Mouse (Mus musculus) MEL (cell line): Measurements from ENCODE around the gene Snx12. TPM values are rescaled to one million over a fixed set of nuclear protein-coding genes. Genes with fewer than 3 reads are reported as not detected.

ENCODE experiments used
- DNase-seq: peaks from one replicate; pipeline ENCODE4 v3.0.0; 2011; ENCODE audit warnings: low read depth, low spot score
- H3K27ac ChIP-seq: 2 replicates; pipeline ENCODE4 v1.5.1; 2012; ENCODE audit warnings: low read depth, mild to moderate bottlenecking, control low read depth, low read length, moderate library complexity; ENCODE audit not compliant: control insufficient read depth
- H3K27me3 ChIP-seq, 2 experiments: fragments of 150-350 bp in 1 of 2; sonication (generic) in 1 of 2; 2 replicates each; pipeline ENCODE4 v1.6.1; 2012; ENCODE audit warnings: low read length in 2 of 2, mild to moderate bottlenecking in 2 of 2, improper control_type of control experiment in 1 of 2, moderate library complexity in 1 of 2; ENCODE audit not compliant: insufficient read depth in 2 of 2, control insufficient read depth in 1 of 2
- H3K36me3 ChIP-seq, 2 experiments: 2 replicates each; pipeline ENCODE4 v1.6.1; 2012 to 2014; ENCODE audit warnings: low read length in 2 of 2, improper control_type of control experiment in 1 of 2, inconsistent platforms in 1 of 2, mild to moderate bottlenecking in 1 of 2; ENCODE audit not compliant: insufficient read depth in 2 of 2, control insufficient read depth in 1 of 2
- H3K4me1 ChIP-seq, 2 experiments: fragments of 150-350 bp in 1 of 2; sonication (generic) in 1 of 2; 2 replicates each; pipeline ENCODE4 v1.6.1; 2012; ENCODE audit warnings: low read length in 2 of 2, improper control_type of control experiment in 1 of 2, mild to moderate bottlenecking in 1 of 2; ENCODE audit not compliant: insufficient read depth in 2 of 2, control insufficient read depth in 1 of 2
- H3K4me3 ChIP-seq, 2 experiments: fragments of 150-350 bp in 1 of 2; sonication (generic) in 1 of 2; 2 replicates each; pipeline ENCODE4 v1.5.1; 2012; ENCODE audit warnings: low read depth in 2 of 2, low read length in 2 of 2, mild to moderate bottlenecking in 2 of 2, moderate library complexity in 2 of 2, control low read depth in 1 of 2, improper control_type of control experiment in 1 of 2; ENCODE audit not compliant: control insufficient read depth in 1 of 2, insufficient read depth in 1 of 2
- H3K79me2 ChIP-seq: 2 replicates; pipeline ENCODE4 v1.6.1; 2012; ENCODE audit warnings: mild to moderate bottlenecking, low read length, moderate library complexity; ENCODE audit not compliant: control insufficient read depth, poor library complexity, insufficient read depth
- H3K9ac ChIP-seq: 2 replicates; pipeline ENCODE4 v1.6.1; 2012; ENCODE audit warnings: low read depth, mild to moderate bottlenecking, control low read depth, low read length, moderate library complexity; ENCODE audit not compliant: control insufficient read depth, poor library complexity, severe bottlenecking
- H3K9me3 ChIP-seq: fragments of 150-350 bp; sonication (generic); replicated peaks from 2 replicates; pipeline ENCODE4 v1.6.1; 2012; ENCODE audit warnings: mild to moderate bottlenecking, low read length, improper control_type of control experiment, moderate library complexity; ENCODE audit not compliant: insufficient read depth
- BHLHE40 ChIP-seq: IDR thresholded peaks from 2 replicates; pipeline ENCODE4 v1.6.1; 2012; ENCODE audit warnings: low read depth, mild to moderate bottlenecking, inconsistent platforms, low read length, improper control_type of control experiment, borderline replicate concordance
- CHD1 ChIP-seq: IDR thresholded peaks from 2 replicates; pipeline ENCODE4 v1.6.1; 2012; ENCODE audit warnings: low read depth, mild to moderate bottlenecking, inconsistent platforms, low read length, improper control_type of control experiment
- CHD2 ChIP-seq: IDR thresholded peaks from 2 replicates; pipeline ENCODE4 v1.6.1; 2011; ENCODE audit warnings: low read length, improper control_type of control experiment
- CTCF ChIP-seq, 3 experiments: IDR thresholded peaks in 2 of 3; conservative IDR thresholded peaks in 1 of 3; 2 replicates each; pipeline ENCODE4 v1.5.1; 2011 to 2012; ENCODE audit warnings: low read length in 3 of 3, low read depth in 2 of 3, mild to moderate bottlenecking in 2 of 3, improper control_type of control experiment in 1 of 3, inconsistent platforms in 1 of 3, mixed read lengths in 1 of 3, moderate library complexity in 1 of 3; ENCODE audit not compliant: control insufficient read depth in 1 of 3, insufficient read depth in 1 of 3, poor library complexity in 1 of 3, severe bottlenecking in 1 of 3
- ELF1 ChIP-seq: IDR thresholded peaks from 2 replicates; pipeline ENCODE4 v1.6.1; 2014; ENCODE audit warnings: low read depth, mild to moderate bottlenecking, inconsistent platforms, low read length, improper control_type of control experiment, moderate library complexity
- EP300 ChIP-seq, 2 experiments: IDR thresholded peaks; 2 replicates each; pipeline ENCODE4 v1.6.1; 2011; ENCODE audit warnings: improper control_type of control experiment in 2 of 2, low read length in 2 of 2, low read depth in 1 of 2, mild to moderate bottlenecking in 1 of 2
- ETS1 ChIP-seq: IDR thresholded peaks from 2 replicates; pipeline ENCODE4 v1.6.1; 2012; ENCODE audit warnings: low read depth, mild to moderate bottlenecking, inconsistent platforms, low read length, improper control_type of control experiment, moderate library complexity
- GABPA ChIP-seq: IDR thresholded peaks from 2 replicates; pipeline ENCODE4 v1.6.1; 2012; ENCODE audit warnings: low read depth, mild to moderate bottlenecking, inconsistent platforms, low read length, improper control_type of control experiment, moderate library complexity
- HCFC1 ChIP-seq: IDR thresholded peaks from 2 replicates; pipeline ENCODE4 v1.6.1; 2012; ENCODE audit warnings: low read depth, mild to moderate bottlenecking, inconsistent platforms, low read length, improper control_type of control experiment, moderate library complexity
- KAT2A ChIP-seq: conservative IDR thresholded peaks from 2 replicates; pipeline ENCODE4 v1.6.1; 2012; ENCODE audit warnings: low read depth, low read length, improper control_type of control experiment, inconsistent platforms
- MAX ChIP-seq: IDR thresholded peaks from 2 replicates; pipeline ENCODE4 v1.6.1; 2011; ENCODE audit warnings: low read length, improper control_type of control experiment
- MEF2A ChIP-seq: IDR thresholded peaks from 2 replicates; pipeline ENCODE4 v1.6.1; 2014; ENCODE audit warnings: low read depth, mild to moderate bottlenecking, inconsistent platforms, low read length, improper control_type of control experiment; ENCODE audit not compliant: poor library complexity, insufficient replicate concordance, severe bottlenecking; ENCODE audit errors: extremely low read depth
- MXI1 ChIP-seq: IDR thresholded peaks from 2 replicates; pipeline ENCODE4 v1.6.1; 2011; ENCODE audit warnings: mild to moderate bottlenecking, low read depth, low read length, improper control_type of control experiment
- NELFE ChIP-seq: IDR thresholded peaks from 2 replicates; pipeline ENCODE4 v1.6.1; 2011; ENCODE audit warnings: low read depth, low read length, improper control_type of control experiment
- NRF1 ChIP-seq: IDR thresholded peaks from 2 replicates; pipeline ENCODE4 v1.6.1; 2014; ENCODE audit warnings: low read depth, mild to moderate bottlenecking, inconsistent platforms, low read length, improper control_type of control experiment, moderate library complexity; ENCODE audit not compliant: poor library complexity, insufficient read depth, severe bottlenecking
- POLR2A ChIP-seq, 2 experiments: IDR thresholded peaks; 2 replicates each; pipeline ENCODE4 v1.6.1; 2011 to 2012; ENCODE audit warnings: low read length in 2 of 2, mild to moderate bottlenecking in 2 of 2, control low read depth in 1 of 2, improper control_type of control experiment in 1 of 2, low read depth in 1 of 2, moderate library complexity in 1 of 2; ENCODE audit not compliant: control insufficient read depth in 1 of 2, insufficient read depth in 1 of 2, poor library complexity in 1 of 2
- RCOR1 ChIP-seq: IDR thresholded peaks from 2 replicates; pipeline ENCODE4 v1.6.1; 2012; ENCODE audit warnings: low read depth, mild to moderate bottlenecking, inconsistent platforms, low read length, improper control_type of control experiment
- SIN3A ChIP-seq: IDR thresholded peaks from 2 replicates; pipeline ENCODE4 v1.6.1; 2012; ENCODE audit warnings: low read length, improper control_type of control experiment, inconsistent platforms
- TBP ChIP-seq: IDR thresholded peaks from 2 replicates; pipeline ENCODE4 v1.8.0; 2011; ENCODE audit warnings: low read depth, low read length, improper control_type of control experiment
- USF1 ChIP-seq: IDR thresholded peaks from 2 replicates; pipeline ENCODE4 v1.6.1; 2014; ENCODE audit warnings: low read depth, mild to moderate bottlenecking, inconsistent platforms, low read length, improper control_type of control experiment, moderate library complexity
- USF2 ChIP-seq, 2 experiments: IDR thresholded peaks; 2 replicates each; pipeline ENCODE4 v1.6.1; 2011 to 2012; ENCODE audit warnings: improper control_type of control experiment in 2 of 2, low read length in 2 of 2, borderline replicate concordance in 1 of 2, inconsistent platforms in 1 of 2, low read depth in 1 of 2, mild to moderate bottlenecking in 1 of 2; ENCODE audit not compliant: insufficient read depth in 1 of 2
- ZMIZ1 ChIP-seq: IDR thresholded peaks from 2 replicates; pipeline ENCODE4 v1.6.1; 2012; ENCODE audit warnings: low read depth, mild to moderate bottlenecking, inconsistent platforms, low read length, improper control_type of control experiment, moderate library complexity
- polyA plus RNA-seq, 2 experiments: library from polyadenylated mRNA; stranded (reverse) in 1 of 2; unstranded in 1 of 2; fragments of >175 nt in 1 of 2; fragments of >200 nt in 1 of 2; gene quantifications; 2 replicates each; pipeline versions ENCODE4 v1.2.1 to v1.2.4; 2012; ENCODE audit warnings: low replicate concordance in 2 of 2, low read depth in 1 of 2; ENCODE audit not compliant: insufficient read length in 2 of 2, insufficient read depth in 1 of 2, missing spikeins in 1 of 2
- total RNA-seq: library from RNA; depleted of rRNA; stranded (reverse); fragments of 300-350 nt; gene quantifications from 2 replicates; pipeline ENCODE4 v1.2.3, GENCODE M21; 2012

Gene Snx12
- total and polyA plus RNA-seq, 3 experiments = 22.7 to 32.5 TPM; not detected in 1

- Histone ChIP-seq H3K4me3 (no peak overlapping the region), H3K27ac (no peak overlapping the region), H3K79me2 (no peaks in the 10 kb centered on the region; the same call in none of the 2 replicates), H3K4me1 (peaks cover 0 to 19% of the 10 kb centered on the region in 2 experiments; a peak in 2 of 4 replicates), H3K9me3 (no peaks in the 10 kb centered on the region), H3K27me3 (no peaks in the 10 kb centered on the region), H3K9ac (no peak overlapping the region), H3K36me3 (peaks cover 0 to 13% of the 10 kb centered on the region in 2 experiments; a peak in 2 of 4 replicates)
- no peak for DNase-seq
- TF ChIP-seq CTCF (IDR thresholded peaks at IDR 0.05 in 2 of 3, conservative IDR thresholded peaks at IDR 0.05 in 1 of 3; ENCODE audit: control insufficient read depth in 1 of 3, insufficient read depth in 1 of 3, low read depth in 2 of 3, low read length in 3 of 3, poor library complexity in 1 of 3, severe bottlenecking in 1 of 3) = peak in 2 of 3 experiments; percentile 12 to 42; a peak in 3 of 6 replicates
- no peak for TF ChIP-seq MEF2A
These were observed 34.2 kb upstream of the Snx12 start for GRCm38 (mm10) chrX:101256603-101257002.

GRCm38 (mm10) chrX:101254740-101255139, 32.4 kb upstream of the Snx12 start:
- Histone ChIP-seq H3K27me3 (no peaks in the 10 kb centered on the region), H3K9me3 (no peaks in the 10 kb centered on the region), H3K36me3 (no peaks in the 10 kb centered on the region; a peak in 1 of 4 replicates), H3K27ac (peak overlapping the region; percentile 75), H3K79me2 (no peaks in the 10 kb centered on the region; the same call in none of the 2 replicates), H3K4me3 (peak overlapping the region; percentile 91 to 94), H3K4me1 (peaks cover 0 to 9% of the 10 kb centered on the region in 2 experiments; a peak in 1 of 4 replicates), H3K9ac (peak overlapping the region; percentile 79)
- DNase-seq = no peak
- TF ChIP-seq RCOR1 = no peak
- no peak for TF ChIP-seq BHLHE40

GRCm38 (mm10) chrX:101253952-101254729, 31.8 kb upstream of the Snx12 start, which contains the start of gene Foxo4:
Gene Foxo4, plus strand, starts transcription at chrX:101254528.
- peak within 1 kb of the TSS; percentile 91 to 94 for H3K4me3 ChIP-seq
- no peaks in the 10 kb centered on the region for H3K27me3 ChIP-seq
- H3K9ac ChIP-seq = peak within 1 kb of the TSS; percentile 79
- H3K9me3 ChIP-seq = no peaks in the 10 kb centered on the region
- peak; percentile 94 for DNase-seq
- H3K79me2 ChIP-seq = no peaks in the 10 kb centered on the region; the same call in none of the 2 replicates
- peak within 1 kb of the TSS; percentile 86 for H3K27ac ChIP-seq
- H3K36me3 ChIP-seq = no peaks in the 10 kb centered on the region; a peak in 1 of 4 replicates
- peaks cover 0 to 9% of the 10 kb centered on the region in 2 experiments; a peak in 1 of 4 replicates for H3K4me1 ChIP-seq
- TF ChIP-seq EP300 (IDR thresholded peaks at IDR 0.05; ENCODE audit: low read depth in 1 of 2, low read length in 2 of 2) = 0 out of 4 replicates have a peak, but pooled peaks of 1 of the 2 experiments have one; percentile 5
- no peak for TF ChIP-seq GABPA
- TF ChIP-seq POLR2A (IDR thresholded peaks at IDR 0.05; ENCODE audit: control insufficient read depth in 1 of 2, insufficient read depth in 1 of 2, low read depth in 1 of 2, low read length in 2 of 2, poor library complexity in 1 of 2) = peak; percentile 42 to 83; a peak in 2 of 4 replicates
- TF ChIP-seq USF1 = peak; percentile 72
- no peak for TF ChIP-seq CHD2
- TF ChIP-seq MXI1 = peak; percentile 81
- TF ChIP-seq KAT2A = peak; percentile 79
- TF ChIP-seq ETS1 = 0 out of 2 replicates have a peak, but pooled peaks have one; percentile 15
- TF ChIP-seq CHD1 = no peak
- peak; percentile 68 for TF ChIP-seq MAX
- TF ChIP-seq ZMIZ1 = peak; percentile 65; the same call in 1 of the 2 replicates
- TF ChIP-seq CTCF (IDR thresholded peaks at IDR 0.05 in 2 of 3, conservative IDR thresholded peaks at IDR 0.05 in 1 of 3; ENCODE audit: control insufficient read depth in 1 of 3, insufficient read depth in 1 of 3, low read depth in 2 of 3, low read length in 3 of 3, poor library complexity in 1 of 3, severe bottlenecking in 1 of 3) = no peak
- TF ChIP-seq HCFC1 = peak; percentile 95
- peak; percentile 88 for TF ChIP-seq TBP
- peak; percentile 51 for TF ChIP-seq ELF1
- no peak for TF ChIP-seq USF2 (IDR thresholded peaks at IDR 0.05; ENCODE audit: borderline replicate concordance in 1 of 2, insufficient read depth in 1 of 2, low read depth in 1 of 2, low read length in 2 of 2)
- peak; percentile 61 for TF ChIP-seq NELFE
- TF ChIP-seq SIN3A = peak; percentile 80
- peak; percentile 77 for TF ChIP-seq NRF1
